Mouse (Mus musculus): ENCODE results near the gene Qrich2.
"Not testable (repeated sequence)": the region's sequence is repeated elsewhere in the genome, so short reads cannot be mapped to it uniquely, and the experiment has no call there.

The Qrich2 gene

DNA sequence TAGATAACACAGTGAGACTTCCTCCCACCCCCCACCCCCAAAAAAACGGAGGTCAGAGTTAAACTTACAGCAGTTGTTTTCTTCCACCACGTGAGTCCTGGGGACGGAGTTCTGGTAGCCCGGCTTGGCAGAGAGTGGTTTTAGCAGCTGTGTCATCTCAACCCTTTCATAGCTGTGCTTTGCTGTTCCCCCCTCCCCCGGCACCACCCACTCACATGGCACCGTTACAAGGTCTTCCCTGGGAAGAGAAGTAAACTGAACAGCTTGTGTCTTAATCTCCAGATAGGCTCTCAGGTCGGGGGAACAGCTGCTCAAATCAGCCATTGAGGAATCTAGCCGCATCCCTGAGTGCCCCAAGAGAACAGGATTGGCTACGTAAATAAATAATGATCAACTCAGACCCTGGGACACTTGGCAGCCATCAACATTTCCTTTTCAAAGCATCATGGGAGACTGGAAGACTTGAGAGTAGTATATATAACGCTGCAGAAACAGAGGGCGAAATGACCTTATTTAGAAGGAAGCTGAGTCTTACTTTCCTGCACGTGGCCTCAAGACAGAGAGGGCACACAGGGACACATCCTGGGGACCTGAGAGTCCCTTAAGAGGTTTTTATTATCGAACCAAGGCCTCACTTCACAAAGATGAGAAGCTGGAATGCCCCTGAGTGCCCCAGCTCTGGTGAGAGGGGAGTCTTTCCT is 28.6 kb upstream of the Qrich2 start:
- Histone ChIP-seq H3K36me3 (ENCODE audit: control insufficient read depth, insufficient read depth, low read length, poor library complexity, severe bottlenecking) (no peaks in the 10 kb centered on the region), H3K27me3 (ENCODE audit: control insufficient read depth, insufficient read depth, low read length, poor library complexity, severe bottlenecking) (no peaks in the 10 kb centered on the region)
- DNase-seq (ENCODE audit: low read depth, low spot score): no peak

DNA sequence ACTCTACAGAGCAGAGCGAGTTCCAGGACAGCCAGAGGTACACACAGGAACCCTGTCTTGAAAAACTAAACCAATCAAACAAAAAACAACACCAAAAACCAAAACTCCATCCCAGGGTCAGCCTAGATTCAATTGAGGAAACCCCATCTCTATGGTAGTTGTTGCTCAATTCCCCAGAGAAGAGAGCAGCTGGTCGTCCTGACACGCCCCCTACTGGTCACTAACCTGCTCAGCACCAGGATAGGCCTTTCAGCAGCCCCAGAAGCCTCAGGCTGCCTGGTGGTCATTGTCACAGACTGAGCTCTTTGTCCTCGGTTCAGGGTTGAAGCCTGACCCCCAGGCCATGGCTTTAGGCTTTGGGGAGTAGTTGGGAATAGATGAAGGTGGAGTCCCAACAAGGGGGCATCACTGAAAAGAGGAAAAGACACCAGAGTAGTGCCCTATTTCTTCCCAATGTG is 27.8 kb upstream of the Qrich2 start, which contains the start of gene Prpsap1:
Gene Prpsap1, minus strand, starts transcription at position 408 of the 458 bp plus-strand sequence.
- H3K36me3 ChIP-seq (ENCODE audit: control insufficient read depth, insufficient read depth, low read length, poor library complexity, severe bottlenecking): no peaks in the 10 kb centered on the region
- DNase-seq (ENCODE audit: low read depth, low spot score): peak; percentile 87
- H3K27me3 ChIP-seq (ENCODE audit: control insufficient read depth, insufficient read depth, low read length, poor library complexity, severe bottlenecking): no peaks in the 10 kb centered on the region

DNA sequence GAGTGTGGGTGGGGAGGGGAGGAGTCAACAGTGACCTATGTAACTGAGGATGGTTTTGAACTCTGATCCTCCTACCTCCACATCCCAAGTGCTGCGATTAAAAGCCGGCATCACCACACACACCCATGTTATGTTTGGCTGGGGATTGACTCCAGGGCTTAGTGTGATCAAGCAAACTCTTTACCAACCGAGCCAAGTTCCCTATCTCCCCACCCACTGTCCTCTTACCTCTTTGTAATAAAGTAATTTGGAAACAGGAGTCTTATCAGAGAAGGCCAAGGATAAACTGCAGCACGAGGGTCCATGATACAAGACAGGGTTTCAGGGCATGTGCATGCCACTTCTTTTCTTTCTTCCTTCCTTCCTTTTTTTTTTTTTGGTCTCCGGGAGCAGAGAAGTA is 27.1 kb upstream of the Qrich2 start:
- DNase-seq (ENCODE audit: low read depth, low spot score): no peak
- Histone ChIP-seq H3K36me3 (ENCODE audit: control insufficient read depth, insufficient read depth, low read length, poor library complexity, severe bottlenecking) (no peaks in the 10 kb centered on the region), H3K27me3 (ENCODE audit: control insufficient read depth, insufficient read depth, low read length, poor library complexity, severe bottlenecking) (no peaks in the 10 kb centered on the region)

GRCm38 (mm10) chr11:116492507-116492906 is 26.5 kb upstream of the Qrich2 start:
- not testable (repeated sequence) for DNase-seq (ENCODE audit: low read depth, low spot score); H3K27me3 ChIP-seq (ENCODE audit: control insufficient read depth, insufficient read depth, low read length, poor library complexity, severe bottlenecking); H3K36me3 ChIP-seq (ENCODE audit: control insufficient read depth, insufficient read depth, low read length, poor library complexity, severe bottlenecking)

GRCm38 (mm10) chr11:116491338-116491737 is 25.3 kb upstream of the Qrich2 start:
- H3K36me3 ChIP-seq (ENCODE audit: control insufficient read depth, insufficient read depth, low read length, poor library complexity, severe bottlenecking): no peaks in the 10 kb centered on the region; the same call in 1 of the 2 replicates
- no peak for DNase-seq (ENCODE audit: low read depth, low spot score)
- H3K27me3 ChIP-seq (ENCODE audit: control insufficient read depth, insufficient read depth, low read length, poor library complexity, severe bottlenecking): no peaks in the 10 kb centered on the region

- DNase-seq (ENCODE audit: low read depth, low spot score): peak; percentile 93
- no peaks in the 10 kb centered on the region for H3K27me3 ChIP-seq (ENCODE audit: control insufficient read depth, insufficient read depth, low read length, poor library complexity, severe bottlenecking)
- H3K36me3 ChIP-seq (ENCODE audit: control insufficient read depth, insufficient read depth, low read length, poor library complexity, severe bottlenecking): peaks cover 7% of the 10 kb centered on the region; the same call in 1 of the 2 replicates
Observed at GRCm38 (mm10) chr11:116490232-116491107, 24.4 kb upstream of the Qrich2 start.

GRCm38 (mm10) chr11:116489771-116490231 is 23.8 kb upstream of the Qrich2 start:
- DNase-seq (ENCODE audit: low read depth, low spot score): peak; percentile 18
- no peaks in the 10 kb centered on the region for H3K27me3 ChIP-seq (ENCODE audit: control insufficient read depth, insufficient read depth, low read length, poor library complexity, severe bottlenecking)
- peaks cover 11% of the 10 kb centered on the region; the same call in 1 of the 2 replicates for H3K36me3 ChIP-seq (ENCODE audit: control insufficient read depth, insufficient read depth, low read length, poor library complexity, severe bottlenecking)

DNA sequence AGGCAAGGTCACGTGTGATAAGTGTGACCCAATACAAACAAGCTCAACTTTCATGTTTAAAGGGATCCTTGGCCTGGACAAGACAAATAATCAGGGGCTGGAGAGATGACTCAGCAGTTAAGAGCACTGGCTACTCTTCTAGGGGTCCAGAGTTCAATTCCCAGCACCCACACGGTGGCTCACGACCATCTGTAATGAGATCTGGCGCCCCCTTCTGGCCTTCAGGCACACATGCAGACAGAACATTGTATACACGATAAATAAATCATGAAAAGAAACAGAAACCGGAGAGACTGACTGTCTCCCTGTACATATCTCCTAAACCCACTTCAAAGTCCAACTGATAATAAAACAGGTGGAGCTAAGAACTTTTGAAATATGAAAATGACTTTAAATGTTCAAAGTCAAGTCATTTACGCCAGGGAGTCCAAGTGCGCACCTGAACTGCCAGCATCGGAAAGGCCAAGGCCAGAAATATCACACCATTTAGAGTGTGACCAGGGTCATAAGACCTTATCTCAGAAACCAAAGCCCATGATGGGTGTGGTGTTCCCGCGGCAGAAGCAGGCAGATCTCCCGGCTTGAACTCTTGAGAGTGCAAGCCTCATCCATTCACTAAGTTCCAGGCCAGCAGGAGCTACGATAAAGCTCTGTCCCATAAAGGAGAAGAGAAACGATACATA is 22.8 kb upstream of the Qrich2 start:
- H3K36me3 ChIP-seq (ENCODE audit: control insufficient read depth, insufficient read depth, low read length, poor library complexity, severe bottlenecking): peaks cover 11% of the 10 kb centered on the region; the same call in 1 of the 2 replicates
- peak; percentile 58 for DNase-seq (ENCODE audit: low read depth, low spot score)
- H3K27me3 ChIP-seq (ENCODE audit: control insufficient read depth, insufficient read depth, low read length, poor library complexity, severe bottlenecking): no peaks in the 10 kb centered on the region

DNA sequence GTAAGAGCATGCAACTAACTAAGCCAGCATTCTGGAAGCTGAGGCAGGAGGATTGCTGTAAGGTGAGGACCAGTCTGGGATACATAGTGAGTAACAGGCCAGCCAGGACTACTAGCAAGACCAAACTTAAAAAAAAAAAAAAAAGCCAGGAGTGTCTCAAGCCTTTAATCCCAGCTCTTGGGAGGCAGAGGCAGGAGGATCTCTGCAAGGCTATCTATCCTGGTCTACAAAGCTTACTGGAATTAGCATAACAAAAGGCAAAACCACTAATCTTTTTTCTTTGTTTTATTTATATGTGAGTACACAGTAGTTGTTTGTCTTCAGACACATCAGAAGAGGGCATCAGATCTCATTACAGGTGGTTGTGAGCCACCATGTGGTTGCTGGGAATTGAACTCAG is 22.2 kb upstream of the Qrich2 start:
- DNase-seq (ENCODE audit: low read depth, low spot score): no peak
- Histone ChIP-seq H3K27me3 (ENCODE audit: control insufficient read depth, insufficient read depth, low read length, poor library complexity, severe bottlenecking) (no peaks in the 10 kb centered on the region), H3K36me3 (ENCODE audit: control insufficient read depth, insufficient read depth, low read length, poor library complexity, severe bottlenecking) (peaks cover 11% of the 10 kb centered on the region; the same call in 1 of the 2 replicates)

DNA sequence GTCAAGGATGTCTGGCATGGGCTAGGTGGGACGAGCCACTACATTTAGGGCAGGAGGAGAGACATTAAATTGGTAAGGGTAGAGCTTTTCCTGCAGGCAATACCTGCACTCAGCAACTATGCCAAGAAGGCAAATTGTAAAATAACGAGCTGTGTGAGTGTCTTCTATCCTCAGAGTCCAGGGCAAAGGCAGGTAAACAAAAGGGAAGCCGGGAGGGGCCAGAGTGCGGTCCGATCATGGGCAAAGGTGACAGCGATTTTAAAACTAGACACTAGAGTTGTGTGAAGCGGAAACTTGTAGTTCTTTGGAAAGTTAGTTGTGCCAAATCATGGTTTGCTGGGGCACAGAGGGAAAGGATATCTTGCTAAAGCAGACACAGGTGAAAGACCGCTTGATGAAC is 18.2 kb upstream of the Qrich2 start:
- Histone ChIP-seq H3K36me3 (ENCODE audit: control insufficient read depth, insufficient read depth, low read length, poor library complexity, severe bottlenecking) (peaks cover 12% of the 10 kb centered on the region), H3K27me3 (ENCODE audit: control insufficient read depth, insufficient read depth, low read length, poor library complexity, severe bottlenecking) (no peaks in the 10 kb centered on the region)
- DNase-seq (ENCODE audit: low read depth, low spot score): no peak

- no peaks in the 10 kb centered on the region for H3K27me3 ChIP-seq (ENCODE audit: control insufficient read depth, insufficient read depth, low read length, poor library complexity, severe bottlenecking)
- H3K36me3 ChIP-seq (ENCODE audit: control insufficient read depth, insufficient read depth, low read length, poor library complexity, severe bottlenecking): peaks cover 17% of the 10 kb centered on the region
- DNase-seq (ENCODE audit: low read depth, low spot score): no peak
Observed at GRCm38 (mm10) chr11:116481776-116482175, 15.7 kb upstream of the Qrich2 start.

GRCm38 (mm10) chr11:116480975-116481374 is 14.9 kb upstream of the Qrich2 start:
- no peaks in the 10 kb centered on the region for H3K27me3 ChIP-seq (ENCODE audit: control insufficient read depth, insufficient read depth, low read length, poor library complexity, severe bottlenecking)
- H3K36me3 ChIP-seq (ENCODE audit: control insufficient read depth, insufficient read depth, low read length, poor library complexity, severe bottlenecking): peaks cover 14% of the 10 kb centered on the region
- no peak for DNase-seq (ENCODE audit: low read depth, low spot score)

DNA sequence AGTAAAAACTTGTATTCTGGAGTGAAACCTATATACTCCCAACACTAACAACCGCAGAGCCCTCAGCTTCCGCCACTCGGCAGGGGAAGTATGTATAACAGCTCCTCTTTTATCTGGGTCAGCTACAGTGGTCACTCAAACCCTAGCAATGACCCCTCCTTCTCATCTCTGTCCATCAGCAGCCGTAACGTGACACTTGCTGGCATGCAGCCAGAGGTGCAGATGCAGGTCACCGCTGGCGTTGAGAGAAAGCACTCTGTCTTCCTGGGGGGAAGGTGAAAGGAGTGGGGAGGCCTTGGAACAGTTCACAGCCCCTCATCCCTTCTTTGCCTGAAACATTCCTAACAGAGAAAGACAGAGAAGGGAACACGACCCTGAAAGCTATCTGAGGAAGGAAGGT is 13.8 kb upstream of the Qrich2 start:
- DNase-seq (ENCODE audit: low read depth, low spot score): no peak
- H3K36me3 ChIP-seq (ENCODE audit: control insufficient read depth, insufficient read depth, low read length, poor library complexity, severe bottlenecking): peaks cover 9% of the 10 kb centered on the region
- H3K27me3 ChIP-seq (ENCODE audit: control insufficient read depth, insufficient read depth, low read length, poor library complexity, severe bottlenecking): no peaks in the 10 kb centered on the region

- DNase-seq (ENCODE audit: low read depth, low spot score): no peak
- H3K27me3 ChIP-seq (ENCODE audit: control insufficient read depth, insufficient read depth, low read length, poor library complexity, severe bottlenecking): no peaks in the 10 kb centered on the region
- H3K36me3 ChIP-seq (ENCODE audit: control insufficient read depth, insufficient read depth, low read length, poor library complexity, severe bottlenecking): peaks cover 11% of the 10 kb centered on the region
Observed at GRCm38 (mm10) chr11:116478978-116479377, 12.9 kb upstream of the Qrich2 start.

All from splenic B cell, adult 2 months (primary cell).